Mouse (Mus musculus): ENCODE results near the gene Hfm1. TPM values are rescaled to one million over a fixed set of nuclear protein-coding genes. Genes with fewer than 3 reads are reported as not detected.

The Hfm1 gene
- polyA plus RNA-seq (2015; fragmentation: Nextera tagmentation; extraction: Ambion mirVana): 0.13 and 0.15 TPM in 2 replicates

DNA sequence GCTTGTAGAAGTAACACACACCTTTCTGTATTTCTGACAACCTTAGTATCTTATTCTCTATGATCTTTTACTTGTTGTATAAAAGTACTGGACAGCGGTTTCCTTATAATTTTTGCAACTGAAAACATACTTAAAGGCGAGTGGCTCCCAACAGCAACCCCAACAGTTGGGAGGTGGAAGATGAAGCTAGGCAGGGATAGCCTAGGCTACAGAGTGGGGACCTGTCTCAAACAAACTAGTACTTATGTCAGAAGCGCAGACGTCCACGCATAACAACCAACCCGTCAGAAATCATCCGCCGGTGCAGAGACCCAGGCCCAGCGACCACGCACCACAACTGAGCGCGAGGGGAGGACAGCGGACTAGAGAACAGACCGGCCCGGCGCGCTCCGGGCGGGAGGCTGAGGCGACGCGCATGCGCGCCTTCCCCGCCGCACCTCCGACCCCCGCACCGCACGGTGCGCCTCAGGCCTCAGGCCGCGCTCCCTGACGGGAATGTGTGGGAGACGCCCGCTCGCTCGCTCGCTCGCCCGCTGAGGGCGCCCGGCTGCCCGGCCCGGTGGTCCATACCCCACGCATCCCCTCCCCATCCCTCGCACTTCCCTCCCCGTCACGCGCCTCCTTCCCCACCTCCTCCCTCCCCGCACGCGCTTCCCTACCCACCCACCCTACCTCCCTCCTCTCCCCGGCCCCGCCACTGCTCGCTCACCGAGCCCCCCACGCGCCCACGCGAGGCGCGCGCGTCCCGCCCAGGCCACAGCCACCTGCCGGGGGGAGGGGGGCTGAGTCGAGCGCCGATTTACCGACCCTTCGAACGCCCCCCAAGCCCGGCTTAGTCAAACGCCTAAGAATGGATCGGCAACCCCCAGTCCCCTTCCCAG is at the start of gene Hfm1:
Hfm1 (minus strand) TSS at position 834 of the 881 bp plus-strand sequence.
- DNase-seq (ENCODE audit: low spot score): peak; percentile 61
- peak within 1 kb of the TSS; percentile 46 for H3K4me3 ChIP-seq (ENCODE audit: low read depth, low read length)
- no peak within 1 kb of the TSS for H3K27ac ChIP-seq (replicated peaks)
- no peaks in the 10 kb centered on the region for H3K36me3 ChIP-seq (ENCODE audit: control insufficient read depth, insufficient read depth, low read length)
- H3K27me3 ChIP-seq (ENCODE audit: control insufficient read depth, insufficient read depth, low read length): no peaks in the 10 kb centered on the region
- no peaks in the 10 kb centered on the region for H3K9me3 ChIP-seq (ENCODE audit: control insufficient read depth, low read length)
- TF ChIP-seq EP300 (optimal IDR thresholded peaks at IDR 0.05): no peak
- no peak for TF ChIP-seq CTCF (IDR thresholded peaks at IDR 0.05; ENCODE audit: low read depth)
- H3K9ac ChIP-seq (ENCODE audit: low read length): peak within 1 kb of the TSS; percentile 55
- H3K4me2 ChIP-seq (replicated peaks; ENCODE audit: low read depth): peak within 1 kb of the TSS; percentile 81
- ATAC-seq (ENCODE audit: low FRiP score, low TSS enrichment): peak; percentile 84
- H3K4me1 ChIP-seq (replicated peaks; ENCODE audit: control insufficient read depth, insufficient read depth): peaks cover 2% of the 10 kb centered on the region; the same call in 1 of the 2 replicates
- WGBS: 2% methylated on average over 41 of the region's 76 CpGs

- WGBS: 82% methylated on average over 7 of the region's 7 CpGs
- DNase-seq (ENCODE audit: low spot score) (no peak), ATAC-seq (ENCODE audit: low FRiP score, low TSS enrichment) (no peak)
- Histone ChIP-seq H3K36me3 (ENCODE audit: control insufficient read depth, insufficient read depth, low read length) (no peaks in the 10 kb centered on the region), H3K4me3 (ENCODE audit: low read depth, low read length) (no peak overlapping the region), H3K9me3 (ENCODE audit: control insufficient read depth, low read length) (no peaks in the 10 kb centered on the region), H3K9ac (ENCODE audit: low read length) (no peak overlapping the region), H3K4me2 (replicated peaks; ENCODE audit: low read depth) (no peak overlapping the region), H3K4me1 (replicated peaks; ENCODE audit: control insufficient read depth, insufficient read depth) (no peaks in the 10 kb centered on the region), H3K27ac (replicated peaks) (no peak overlapping the region), H3K27me3 (ENCODE audit: control insufficient read depth, insufficient read depth, low read length) (no peaks in the 10 kb centered on the region)
- peak; percentile 68 for TF ChIP-seq CTCF (IDR thresholded peaks at IDR 0.05; ENCODE audit: low read depth)
- no peak for TF ChIP-seq EP300 (optimal IDR thresholded peaks at IDR 0.05)
Measured at GRCm38 (mm10) chr5:106973883-106974282, 47.8 kb upstream of the Hfm1 start.

- DNase-seq (ENCODE audit: low spot score): no peak
- Histone ChIP-seq H3K9ac (ENCODE audit: low read length) (no peak overlapping the region), H3K27ac (replicated peaks) (no peak overlapping the region), H3K4me3 (ENCODE audit: low read depth, low read length) (no peak overlapping the region), H3K9me3 (ENCODE audit: control insufficient read depth, low read length) (no peaks in the 10 kb centered on the region), H3K27me3 (ENCODE audit: control insufficient read depth, insufficient read depth, low read length) (no peaks in the 10 kb centered on the region), H3K4me1 (replicated peaks; ENCODE audit: control insufficient read depth, insufficient read depth) (0 out of 2 replicates have a peak, but pooled peaks cover 2% of the 10 kb centered on the region), H3K4me2 (replicated peaks; ENCODE audit: low read depth) (no peak overlapping the region), H3K36me3 (ENCODE audit: control insufficient read depth, insufficient read depth, low read length) (no peaks in the 10 kb centered on the region)
- 96% methylated on average over 1 of the region's 1 CpGs for WGBS
- TF ChIP-seq CTCF (IDR thresholded peaks at IDR 0.05; ENCODE audit: low read depth) (no peak), EP300 (optimal IDR thresholded peaks at IDR 0.05) (no peak)
- ATAC-seq (ENCODE audit: low FRiP score, low TSS enrichment): no peak
Measured at GRCm38 (mm10) chr5:106967578-106967977, 41.5 kb upstream of the Hfm1 start.

- H3K27ac ChIP-seq (replicated peaks): no peak overlapping the region
- no peak for DNase-seq (ENCODE audit: low spot score)
- no peak overlapping the region for H3K4me2 ChIP-seq (replicated peaks; ENCODE audit: low read depth)
- TF ChIP-seq CTCF (IDR thresholded peaks at IDR 0.05; ENCODE audit: low read depth) (no peak; the same call in 1 of the 2 replicates), EP300 (optimal IDR thresholded peaks at IDR 0.05) (no peak)
- 0 out of 2 replicates have a peak, but pooled peaks cover 2% of the 10 kb centered on the region for H3K4me1 ChIP-seq (replicated peaks; ENCODE audit: control insufficient read depth, insufficient read depth)
- H3K9ac ChIP-seq (ENCODE audit: low read length): no peak overlapping the region
- H3K36me3 ChIP-seq (ENCODE audit: control insufficient read depth, insufficient read depth, low read length): no peaks in the 10 kb centered on the region
- H3K27me3 ChIP-seq (ENCODE audit: control insufficient read depth, insufficient read depth, low read length): no peaks in the 10 kb centered on the region
- ATAC-seq (ENCODE audit: low FRiP score, low TSS enrichment): no peak
- no peak overlapping the region for H3K4me3 ChIP-seq (ENCODE audit: low read depth, low read length)
- 81% methylated on average over 3 of the region's 3 CpGs for WGBS
- H3K9me3 ChIP-seq (ENCODE audit: control insufficient read depth, low read length): no peaks in the 10 kb centered on the region
Measured at GRCm38 (mm10) chr5:106966443-106966842, 40.3 kb upstream of the Hfm1 start.

- peaks cover 2% of the 10 kb centered on the region; the same call in 1 of the 2 replicates for H3K9me3 ChIP-seq (ENCODE audit: control insufficient read depth, low read length)
- H3K27me3 ChIP-seq (ENCODE audit: control insufficient read depth, insufficient read depth, low read length): no peaks in the 10 kb centered on the region
- H3K27ac ChIP-seq (replicated peaks): peak overlapping the region; percentile 46; the same call in 1 of the 2 replicates
- peak overlapping the region; percentile 99 for H3K4me2 ChIP-seq (replicated peaks; ENCODE audit: low read depth)
- DNase-seq (ENCODE audit: low spot score) (no peak), ATAC-seq (ENCODE audit: low FRiP score, low TSS enrichment) (peak; percentile 86)
- no peak for TF ChIP-seq EP300 (optimal IDR thresholded peaks at IDR 0.05)
- no peak for TF ChIP-seq CTCF (IDR thresholded peaks at IDR 0.05; ENCODE audit: low read depth)
- WGBS: under 1% methylated on average over 40 of the region's 41 CpGs
- 0 out of 2 replicates have a peak, but pooled peaks cover 2% of the 10 kb centered on the region for H3K4me1 ChIP-seq (replicated peaks; ENCODE audit: control insufficient read depth, insufficient read depth)
- peak overlapping the region; percentile 70 for H3K9ac ChIP-seq (ENCODE audit: low read length)
- peak overlapping the region; percentile 62 for H3K4me3 ChIP-seq (ENCODE audit: low read depth, low read length)
- no peaks in the 10 kb centered on the region for H3K36me3 ChIP-seq (ENCODE audit: control insufficient read depth, insufficient read depth, low read length)
Measured at GRCm38 (mm10) chr5:106964513-106965014, 38.4 kb upstream of the Hfm1 start.

All from stomach, postnatal 0 days (tissue).